Mouse (Mus musculus) forebrain, embryonic 15.5 days (tissue): ENCODE measurements at regions not wholly inside any gene's neighbourhood (a gene's known extent, or its start where the extent isn't known, plus 50 kb on each side); places are given as distances from the start of the nearest gene placed in this dataset.
"Not testable (repeated sequence)": the region's sequence is repeated elsewhere in the genome, so short reads cannot be mapped to it uniquely, and the experiment has no call there.

Experiments
- ATAC-seq: fragments of 200-750 bp; cut with Nextera tagmentation; replicated peaks from 2 replicates; pipeline ENCODE4 v1.8.0; 2017; ENCODE audit warnings: mild to moderate bottlenecking, moderate TSS enrichment, moderate library complexity
- H3K27ac ChIP-seq: fragments of 300-500 bp; sonication (generic); replicated peaks from 2 replicates; pipeline ENCODE4 v1.5.1; 2015; ENCODE audit warnings: mild to moderate bottlenecking, inconsistent platforms
- H3K27me3 ChIP-seq: fragments of 300-500 bp; sonication (generic); 2 replicates; pipeline ENCODE4 v1.6.1; 2015; ENCODE audit warnings: inconsistent platforms
- H3K36me3 ChIP-seq: fragments of 300-500 bp; sonication (generic); 2 replicates; pipeline ENCODE4 v1.6.1; 2015; ENCODE audit warnings: mild to moderate bottlenecking, inconsistent platforms
- H3K4me1 ChIP-seq: fragments of 300-500 bp; sonication (generic); 2 replicates; pipeline ENCODE4 v1.6.1; 2015; ENCODE audit warnings: inconsistent platforms
- H3K4me2 ChIP-seq: fragments of 300-500 bp; sonication (generic); replicated peaks from 2 replicates; pipeline ENCODE4 v1.6.1; 2015; ENCODE audit warnings: mild to moderate bottlenecking, inconsistent platforms
- H3K4me3 ChIP-seq: fragments of 300-500 bp; sonication (generic); 2 replicates; pipeline ENCODE4 v1.5.1; 2015; ENCODE audit warnings: mild to moderate bottlenecking, inconsistent platforms
- H3K9ac ChIP-seq: fragments of 300-500 bp; sonication (generic); replicated peaks from 2 replicates; pipeline ENCODE4 v1.6.1; 2015; ENCODE audit warnings: mild to moderate bottlenecking, inconsistent platforms
- H3K9me3 ChIP-seq: fragments of 300-500 bp; sonication (generic); 2 replicates; pipeline ENCODE4 v1.6.1; 2016; ENCODE audit warnings: inconsistent platforms
- WGBS: fragments of 180-500 bp; shearing (Covaris S2); methylation state at CpG from one replicate; pipeline ENCODE4 v1.1.7; 2015; ENCODE audit warnings: mixed read lengths; 5-methylcytosine and 5-hydroxymethylcytosine counted together

GRCm38 (mm10) chr9:23717584-23717983 lies 380.2 kb upstream of the Npsr1 start:
- not testable (repeated sequence) for H3K9me3 ChIP-seq, H3K4me2 ChIP-seq, H3K4me3 ChIP-seq, H3K36me3 ChIP-seq, ATAC-seq, H3K27ac ChIP-seq, H3K27me3 ChIP-seq, H3K9ac ChIP-seq, H3K4me1 ChIP-seq

- Histone ChIP-seq H3K27ac (no peak overlapping the region), H3K4me1 (no peaks in the 10 kb centered on the region), H3K4me3 (no peak overlapping the region), H3K9ac (no peak overlapping the region), H3K4me2 (no peak overlapping the region), H3K27me3 (no peaks in the 10 kb centered on the region), H3K36me3 (no peaks in the 10 kb centered on the region), H3K9me3 (no peaks in the 10 kb centered on the region)
- ATAC-seq, result no peak
- WGBS, result 83% methylated on average over 4 of the region's 4 CpGs
Observed at GRCm38 (mm10) chr9:23728816-23729215, 369.0 kb upstream of the Npsr1 start.

- WGBS, result 84% methylated on average over 5 of the region's 5 CpGs
- Histone ChIP-seq H3K27ac (no peak overlapping the region), H3K9me3 (no peaks in the 10 kb centered on the region), H3K4me2 (no peak overlapping the region), H3K4me1 (no peaks in the 10 kb centered on the region), H3K36me3 (no peaks in the 10 kb centered on the region), H3K27me3 (no peaks in the 10 kb centered on the region), H3K4me3 (no peak overlapping the region), H3K9ac (no peak overlapping the region)
- no peak for ATAC-seq
Observed at GRCm38 (mm10) chr9:23752478-23752877, 345.3 kb upstream of the Npsr1 start.

- no peaks in the 10 kb centered on the region for H3K9me3 ChIP-seq
- no peak overlapping the region for H3K4me2 ChIP-seq
- H3K4me3 ChIP-seq, result no peak overlapping the region
- peaks cover 16% of the 10 kb centered on the region for H3K4me1 ChIP-seq
- no peak overlapping the region for H3K27ac ChIP-seq
- no peaks in the 10 kb centered on the region for H3K27me3 ChIP-seq
- peak; percentile 74 for ATAC-seq
- 19% methylated on average over 4 of the region's 4 CpGs for WGBS
- H3K36me3 ChIP-seq, result no peaks in the 10 kb centered on the region
- H3K9ac ChIP-seq, result no peak overlapping the region
Observed at GRCm38 (mm10) chr9:23786660-23787059, 311.1 kb upstream of the Npsr1 start.
